Mouse (Mus musculus) E14TG2a.4 (cell line): ENCODE data around the gene Exoc3l.

Experiments used
- H3K27me3 ChIP-seq: 2 replicates; pipeline ENCODE4 v1.6.1; 2014; ENCODE audit warnings: low read length, control low read depth; ENCODE audit not compliant: insufficient read depth
- H3K36me3 ChIP-seq: 2 replicates; pipeline ENCODE4 v1.6.1; 2014; ENCODE audit warnings: low read length, control low read depth; ENCODE audit not compliant: insufficient read depth
- H3K4me1 ChIP-seq: replicated peaks from 2 replicates; pipeline ENCODE4 v1.6.1; 2014; ENCODE audit warnings: low read depth, low read length, control low read depth
- H3K4me3 ChIP-seq: replicated peaks from 2 replicates; pipeline ENCODE4 v1.5.1; 2014; ENCODE audit warnings: mild to moderate bottlenecking, low read length
- H3K9me3 ChIP-seq: 2 replicates; pipeline ENCODE4 v1.6.1; 2014; ENCODE audit warnings: low read length, control low read depth
- CTCF ChIP-seq: conservative IDR thresholded peaks from 2 replicates; pipeline ENCODE4 v1.5.1; 2014; ENCODE audit warnings: low read length
- NANOG ChIP-seq: IDR thresholded peaks from 2 replicates; pipeline ENCODE4 v1.6.1; 2014; ENCODE audit warnings: borderline replicate concordance, low read length, mixed read lengths
- POU5F1 ChIP-seq: IDR thresholded peaks from 2 replicates; pipeline ENCODE4 v1.6.1; 2014; ENCODE audit warnings: low read length, borderline replicate concordance

Gene Exoc3l

GRCm38 (mm10) chr8:105336373-105337130 is 40.7 kb upstream of the Exoc3l start:
- no peaks in the 10 kb centered on the region for H3K9me3 ChIP-seq
- peaks cover 71% of the 10 kb centered on the region for H3K4me1 ChIP-seq
- H3K27me3 ChIP-seq = peaks cover 4% of the 10 kb centered on the region; the same call in 1 of the 2 replicates
- H3K4me3 ChIP-seq = peak overlapping the region; percentile 81
- TF ChIP-seq CTCF = no peak
- no peak for TF ChIP-seq POU5F1
- TF ChIP-seq NANOG = no peak
- H3K36me3 ChIP-seq = peaks cover 43% of the 10 kb centered on the region

- H3K4me1 ChIP-seq = peaks cover 80% of the 10 kb centered on the region
- TF ChIP-seq CTCF = no peak
- peaks cover 79% of the 10 kb centered on the region for H3K36me3 ChIP-seq
- H3K9me3 ChIP-seq = no peaks in the 10 kb centered on the region
- H3K4me3 ChIP-seq = 0 out of 2 replicates have a peak overlapping the region, but pooled peaks have one; percentile 13
- no peaks in the 10 kb centered on the region for H3K27me3 ChIP-seq
Measured at GRCm38 (mm10) chr8:105332523-105332922, 36.6 kb upstream of the Exoc3l start.

- no peak for TF ChIP-seq NANOG
- no peak for TF ChIP-seq POU5F1
- no peak for TF ChIP-seq CTCF
Measured at GRCm38 (mm10) chr8:105331931-105332330, 36.0 kb upstream of the Exoc3l start.

GRCm38 (mm10) chr8:105331469-105331868 is 35.6 kb upstream of the Exoc3l start:
- H3K36me3 ChIP-seq = peaks cover 81% of the 10 kb centered on the region
- TF ChIP-seq POU5F1 = no peak
- no peak for TF ChIP-seq CTCF
- no peak for TF ChIP-seq NANOG
- H3K4me1 ChIP-seq = peaks cover 78% of the 10 kb centered on the region

More at GRCm38 (mm10) chr8:105331931-105332330, 36.0 kb upstream of the Exoc3l start:
- no peaks in the 10 kb centered on the region for H3K9me3 ChIP-seq
- 0 out of 2 replicates have a peak overlapping the region, but pooled peaks have one; percentile 29 for H3K4me3 ChIP-seq
- H3K4me1 ChIP-seq = peaks cover 80% of the 10 kb centered on the region
- no peaks in the 10 kb centered on the region for H3K27me3 ChIP-seq
- peaks cover 81% of the 10 kb centered on the region for H3K36me3 ChIP-seq

GRCm38 (mm10) chr8:105330325-105330724 is 34.4 kb upstream of the Exoc3l start:
- H3K36me3 ChIP-seq = peaks cover 72% of the 10 kb centered on the region
- H3K9me3 ChIP-seq = no peaks in the 10 kb centered on the region
- TF ChIP-seq CTCF (no peak), POU5F1 (no peak), NANOG (no peak)
- H3K4me3 ChIP-seq = peak overlapping the region; percentile 10; the same call in 1 of the 2 replicates
- no peaks in the 10 kb centered on the region for H3K27me3 ChIP-seq
- H3K4me1 ChIP-seq = peaks cover 72% of the 10 kb centered on the region

More at GRCm38 (mm10) chr8:105331469-105331868, 35.6 kb upstream of the Exoc3l start:
- Histone ChIP-seq H3K27me3 (no peaks in the 10 kb centered on the region), H3K9me3 (no peaks in the 10 kb centered on the region), H3K4me3 (0 out of 2 replicates have a peak overlapping the region, but pooled peaks have one; percentile 29)

GRCm38 (mm10) chr8:105326968-105327367 is 31.1 kb upstream of the Exoc3l start:
- H3K27me3 ChIP-seq = no peaks in the 10 kb centered on the region
- TF ChIP-seq POU5F1 (no peak), CTCF (no peak), NANOG (no peak)
- H3K4me1 ChIP-seq = peaks cover 63% of the 10 kb centered on the region
- H3K36me3 ChIP-seq = peaks cover 64% of the 10 kb centered on the region
- peak overlapping the region; percentile 96 for H3K4me3 ChIP-seq
- H3K9me3 ChIP-seq = no peaks in the 10 kb centered on the region

GRCm38 (mm10) chr8:105326141-105326672 is 30.3 kb upstream of the Exoc3l start, which contains the start of the genes Lrrc29 and Tmem208:
TSS of gene Lrrc29 (minus strand) at chr8:105326278.
TSS of gene Tmem208 (plus strand) at chr8:105326354.
- peak within 1 kb of the TSS; percentile 96 for H3K4me3 ChIP-seq
- TF ChIP-seq CTCF (peak; percentile 23), NANOG (no peak)
- H3K36me3 ChIP-seq = peaks cover 63% of the 10 kb centered on the region
- no peaks in the 10 kb centered on the region for H3K9me3 ChIP-seq
- H3K27me3 ChIP-seq = no peaks in the 10 kb centered on the region
- peaks cover 55% of the 10 kb centered on the region for H3K4me1 ChIP-seq

- H3K9me3 ChIP-seq = no peaks in the 10 kb centered on the region
- H3K4me3 ChIP-seq = peak overlapping the region; percentile 96
- peaks cover 59% of the 10 kb centered on the region for H3K36me3 ChIP-seq
- H3K4me1 ChIP-seq = peaks cover 50% of the 10 kb centered on the region
- H3K27me3 ChIP-seq = no peaks in the 10 kb centered on the region
- TF ChIP-seq NANOG = no peak
- no peak for TF ChIP-seq CTCF
Measured at GRCm38 (mm10) chr8:105325641-105326093, 29.8 kb upstream of the Exoc3l start.

GRCm38 (mm10) chr8:105323183-105323582 is 27.3 kb upstream of the Exoc3l start:
- TF ChIP-seq NANOG = no peak
- TF ChIP-seq POU5F1 = no peak
- no peak for TF ChIP-seq CTCF
- no peak overlapping the region for H3K4me3 ChIP-seq
- peaks cover 26% of the 10 kb centered on the region for H3K4me1 ChIP-seq
- no peaks in the 10 kb centered on the region for H3K9me3 ChIP-seq
- peaks cover 53% of the 10 kb centered on the region for H3K36me3 ChIP-seq
- no peaks in the 10 kb centered on the region for H3K27me3 ChIP-seq
